Mouse (Mus musculus) gastrocnemius, postnatal 14 days (tissue): ENCODE data around the gene Dlst. TPM values are rescaled to one million over a fixed set of nuclear protein-coding genes. Genes with fewer than 3 reads are reported as not detected.
A peak's percentile ranks its signal among the peaks of the same experiment; 100 is the strongest.

Source experiments
- DNase-seq: peaks from one replicate; pipeline ENCODE4 v3.0.0; 2021; ENCODE audit warnings: mixed read lengths
- intact Hi-C: fragments of 180-260 bp; cut with DNase I; formaldehyde crosslinking; loops from one replicate; pipeline ENCODE4 v1.15.1; 2025; ENCODE audit warnings: low total_unique reads
- total RNA-seq, 2 experiments: library from RNA; stranded (reverse); gene quantifications; 2 replicates each; pipeline ENCODE4 v1.2.3; 2021

Gene Dlst
- total RNA-seq, 2 experiments from 2014 or later = 291 to 372 TPM

- no peak for DNase-seq
- intact Hi-C loops = loop anchor here (5.0 kb wide), 1 partner anchor 162 kb away; no protein-coding TSS in a partner anchor
Observed at GRCm38 (mm10) chr12:85144821-85145220, 34.2 kb downstream of the Dlst start.

GRCm38 (mm10) chr12:85145630-85146029 is 35.0 kb downstream of the Dlst start:
- DNase-seq = peak; percentile 85
- intact Hi-C loops = no loop called here

DNA sequence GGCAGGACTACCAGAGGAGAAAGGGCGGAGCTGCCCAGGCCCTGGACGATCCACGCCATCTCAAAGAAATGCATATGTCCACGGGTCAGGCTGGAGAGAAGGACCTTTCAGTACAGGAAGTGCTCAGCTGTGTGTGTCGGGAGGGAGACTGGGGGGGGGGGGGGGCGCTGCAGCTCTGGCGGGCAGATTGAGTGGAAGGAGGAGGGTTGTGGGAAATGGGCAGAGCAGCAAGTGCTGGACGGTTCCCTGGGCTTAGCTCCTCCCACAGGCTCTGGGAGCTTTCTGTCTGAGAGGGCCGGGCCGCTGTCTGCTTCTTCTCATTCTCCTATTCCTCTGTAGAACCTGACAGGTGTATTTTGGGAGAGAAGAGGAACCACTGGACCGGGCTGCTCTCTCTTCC is 35.7 kb downstream of the Dlst start:
- intact Hi-C loops = no loop called here
- peak; percentile 52 for DNase-seq

DNA sequence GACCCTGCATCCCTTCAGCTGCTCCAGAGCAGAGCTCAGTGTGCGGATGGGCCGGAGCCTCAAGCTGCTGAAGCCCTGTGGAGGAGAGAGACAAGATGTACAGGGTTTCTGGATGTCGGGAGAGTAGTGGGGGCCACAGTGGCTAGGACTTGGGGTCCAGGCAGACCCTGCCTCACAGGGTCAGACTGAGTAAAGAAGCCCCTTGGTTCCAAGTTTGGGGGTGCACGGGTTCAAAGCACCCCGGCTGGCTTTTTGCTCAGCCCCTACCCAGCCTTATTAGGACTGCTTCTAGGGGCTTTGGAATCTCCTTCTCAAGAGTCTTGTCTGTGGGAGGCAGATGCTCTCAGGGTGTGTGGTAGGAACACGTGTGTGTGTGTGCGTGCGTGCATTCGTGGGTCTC is 36.2 kb downstream of the Dlst start:
- intact Hi-C loops = no loop called here
- no peak for DNase-seq

DNA sequence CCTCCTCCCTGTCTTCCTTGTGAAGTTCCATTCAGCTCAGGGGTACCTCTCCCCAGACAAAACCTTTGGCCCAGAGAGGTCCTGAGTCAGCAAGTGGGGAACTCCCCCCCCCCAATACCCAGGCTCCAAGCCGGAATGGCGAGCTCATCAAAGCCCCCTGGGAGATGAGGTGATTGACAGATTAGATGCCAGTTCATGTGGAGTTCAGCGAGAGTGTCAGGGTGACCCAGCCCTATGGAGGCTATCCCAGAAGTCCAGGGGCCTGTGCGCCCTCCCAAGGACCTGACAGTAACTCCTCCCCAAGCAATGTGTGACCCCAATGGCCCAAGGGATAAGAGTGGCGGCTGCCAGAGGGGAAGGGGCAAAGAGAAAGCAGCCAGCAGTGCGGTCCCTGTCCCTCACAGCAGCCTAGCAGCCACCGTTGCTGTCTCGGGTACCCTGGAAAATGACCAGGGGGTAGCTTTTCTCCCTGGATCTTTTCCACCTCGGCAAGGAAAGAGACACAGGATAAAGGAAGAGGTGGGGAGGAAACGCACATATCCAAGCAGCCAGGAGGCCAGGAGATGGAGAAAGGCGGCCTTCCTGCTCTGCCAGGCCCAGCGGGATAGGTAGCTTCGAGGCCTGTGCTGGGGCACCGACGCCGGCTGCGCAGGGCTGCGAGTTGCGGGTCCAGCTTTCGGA is 39.8 kb downstream of the Dlst start:
- intact Hi-C loops = no loop called here
- no peak for DNase-seq

DNA sequence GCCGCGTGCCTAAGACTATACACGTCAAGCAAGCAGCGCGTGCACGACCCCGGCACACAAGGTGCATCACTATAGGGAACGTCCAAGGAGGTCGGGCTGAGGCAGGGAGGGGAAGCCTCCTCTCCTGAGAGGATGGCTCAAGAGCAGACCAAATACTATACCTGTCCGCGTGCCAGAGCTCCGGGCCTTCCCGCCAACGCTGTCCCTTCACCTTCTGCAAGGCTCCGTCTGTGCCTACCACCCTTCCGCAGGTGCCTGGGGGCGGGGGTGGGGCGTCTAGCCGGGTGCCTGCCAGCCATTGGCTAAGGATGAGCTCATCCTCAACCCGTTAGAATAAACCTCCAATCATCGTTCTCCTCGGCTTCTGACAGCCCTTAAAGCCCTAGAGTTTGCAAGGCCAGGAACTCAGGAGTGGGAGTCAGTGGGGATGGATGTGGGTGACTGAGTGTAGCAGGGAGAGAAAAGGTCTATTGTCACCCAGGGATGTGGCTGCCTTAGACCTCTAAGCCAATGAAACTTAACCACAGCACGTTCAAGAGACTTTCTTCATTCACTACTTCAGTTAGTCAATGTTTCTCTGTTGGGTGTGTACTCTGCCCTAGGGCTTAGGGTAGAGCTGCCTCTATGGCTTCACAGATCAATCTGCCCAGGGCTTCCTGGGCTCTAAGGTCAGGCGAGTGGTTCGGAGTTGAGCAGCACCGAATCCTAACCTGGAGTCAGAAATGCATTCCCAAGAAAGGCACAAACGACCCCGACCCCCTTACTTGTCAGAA is 40.6 kb downstream of the Dlst start, which contains the start of gene Rps6kl1:
TSS of gene Rps6kl1 (minus strand) at position 263 of the 773 bp plus-strand sequence.
- intact Hi-C loops = no loop called here
- no peak for DNase-seq

DNA sequence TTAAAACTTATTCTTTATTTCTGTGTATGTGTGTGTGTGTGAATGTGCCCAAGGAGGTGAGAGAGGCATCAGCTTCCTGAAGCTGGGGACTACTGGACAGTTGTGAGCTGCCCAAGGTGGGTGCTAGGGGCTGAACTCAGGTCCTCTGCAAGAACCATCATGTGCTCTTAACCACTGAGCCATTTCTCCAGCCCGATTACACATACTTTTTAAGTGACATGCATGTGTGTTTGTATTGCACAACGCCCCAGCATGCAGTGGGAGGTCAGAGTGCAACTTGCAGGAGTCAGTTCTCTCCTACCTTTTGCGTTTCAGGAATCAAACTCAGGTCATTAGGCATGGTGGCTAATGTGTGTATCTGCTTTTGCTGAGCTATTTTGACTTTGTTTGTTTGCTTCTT is 42.4 kb downstream of the Dlst start:
- no peak for DNase-seq
- intact Hi-C loops = no loop called here

DNA sequence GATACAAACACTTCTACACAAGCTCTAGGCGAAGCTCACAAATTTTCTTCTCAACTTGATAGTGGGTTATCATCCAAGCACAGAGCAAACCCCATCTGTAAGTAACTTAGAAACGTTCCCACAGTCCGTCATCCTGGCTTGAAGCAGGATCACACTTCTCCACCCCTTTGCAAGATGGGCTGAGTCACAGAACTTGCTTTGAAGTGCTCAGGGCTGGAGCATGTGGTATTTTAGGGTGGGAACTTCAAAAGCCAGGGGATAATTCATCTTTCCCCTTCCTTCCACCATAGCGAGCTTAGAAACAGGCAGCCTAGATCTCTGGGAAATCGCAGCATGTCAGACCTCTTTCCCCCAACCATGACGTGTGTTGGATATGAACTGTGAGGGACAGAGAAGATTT is 45.7 kb downstream of the Dlst start:
- DNase-seq = no peak
- intact Hi-C loops = no loop called here

- no peak for DNase-seq
- intact Hi-C loops = no loop called here
Observed at GRCm38 (mm10) chr12:85157797-85158460, 47.3 kb downstream of the Dlst start.

DNA sequence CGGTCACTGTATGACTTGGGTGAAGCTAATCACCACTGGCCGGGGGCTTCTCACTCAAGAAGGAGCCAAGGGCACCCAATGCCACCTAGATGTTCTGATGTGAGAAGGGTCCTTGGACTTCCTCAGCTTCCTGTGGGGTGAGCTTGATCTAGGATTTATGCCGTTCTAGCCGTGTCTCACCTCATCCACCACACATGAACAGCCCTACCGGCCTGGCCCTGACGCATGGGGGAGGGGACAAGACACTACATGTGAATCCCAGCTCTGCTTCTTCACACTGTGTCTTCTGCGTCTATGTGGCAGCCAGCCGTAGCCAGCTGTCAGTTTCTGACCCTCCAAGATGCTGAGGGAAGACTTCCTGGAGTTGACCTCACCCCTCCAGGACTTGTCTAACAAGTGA is 48.2 kb downstream of the Dlst start:
- intact Hi-C loops = no loop called here
- DNase-seq = no peak

DNA sequence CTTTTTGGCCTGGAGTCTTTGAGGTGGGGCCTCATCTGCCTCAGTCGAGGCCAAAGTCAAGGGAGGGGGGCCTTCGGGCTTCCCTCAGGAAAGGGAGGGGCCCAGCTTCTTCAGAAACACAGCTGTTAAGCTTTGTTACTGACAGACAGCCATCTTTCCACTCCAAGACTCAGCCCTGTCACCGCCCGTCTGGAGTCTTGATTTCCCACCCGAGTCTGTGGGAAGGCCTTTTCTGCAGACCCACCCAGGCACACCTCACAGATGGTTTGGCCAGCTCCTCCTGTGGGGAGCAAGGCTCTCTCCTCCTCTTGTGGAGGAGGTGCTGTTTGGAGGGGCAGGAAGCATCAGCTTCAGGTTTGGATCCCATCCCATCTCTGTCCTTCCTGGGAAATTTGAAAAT is 49.0 kb downstream of the Dlst start:
- intact Hi-C loops = no loop called here
- no peak for DNase-seq

DNA sequence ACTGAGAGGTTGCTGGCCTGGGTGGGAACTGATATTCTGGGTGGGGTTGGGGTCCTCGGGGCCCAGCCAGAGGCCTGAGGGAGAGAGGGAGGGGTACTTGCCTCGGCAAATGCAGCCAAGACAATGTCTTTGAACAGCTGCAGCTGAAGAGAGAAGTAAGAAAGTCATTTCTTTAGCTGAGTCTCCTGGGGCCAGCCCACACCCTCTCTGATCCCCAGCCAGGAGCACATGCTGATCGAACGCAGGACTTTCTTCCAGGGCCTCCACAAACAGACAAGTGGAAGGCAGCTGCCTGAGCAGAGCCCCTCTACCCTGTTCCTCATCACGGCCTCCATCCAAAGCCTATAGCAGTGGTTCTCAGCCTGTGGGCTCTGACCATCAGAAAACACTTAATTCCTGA is 54.4 kb downstream of the Dlst start:
- intact Hi-C loops = no loop called here
- peak; percentile 73 for DNase-seq

DNA sequence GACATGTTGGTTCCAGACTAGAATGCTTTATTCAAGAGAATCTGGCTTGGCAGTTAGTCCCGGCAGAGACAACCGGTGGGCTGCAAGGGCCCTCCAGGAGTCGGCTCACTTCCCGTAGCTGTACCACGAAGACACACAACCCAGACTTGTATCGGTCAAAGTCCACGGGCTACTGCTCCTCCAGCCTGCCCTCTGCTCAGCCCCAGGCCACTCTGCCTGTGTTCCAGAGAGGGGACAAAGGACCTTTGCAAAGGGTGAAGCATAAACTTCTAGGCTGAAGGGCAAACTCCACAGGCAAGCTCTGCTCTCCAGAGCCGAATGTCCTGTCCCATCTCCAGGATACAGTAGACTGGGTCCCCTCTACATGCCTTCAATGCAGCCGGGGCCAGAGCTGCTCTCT is 56.0 kb downstream of the Dlst start:
- DNase-seq = no peak
- intact Hi-C loops = no loop called here

DNA sequence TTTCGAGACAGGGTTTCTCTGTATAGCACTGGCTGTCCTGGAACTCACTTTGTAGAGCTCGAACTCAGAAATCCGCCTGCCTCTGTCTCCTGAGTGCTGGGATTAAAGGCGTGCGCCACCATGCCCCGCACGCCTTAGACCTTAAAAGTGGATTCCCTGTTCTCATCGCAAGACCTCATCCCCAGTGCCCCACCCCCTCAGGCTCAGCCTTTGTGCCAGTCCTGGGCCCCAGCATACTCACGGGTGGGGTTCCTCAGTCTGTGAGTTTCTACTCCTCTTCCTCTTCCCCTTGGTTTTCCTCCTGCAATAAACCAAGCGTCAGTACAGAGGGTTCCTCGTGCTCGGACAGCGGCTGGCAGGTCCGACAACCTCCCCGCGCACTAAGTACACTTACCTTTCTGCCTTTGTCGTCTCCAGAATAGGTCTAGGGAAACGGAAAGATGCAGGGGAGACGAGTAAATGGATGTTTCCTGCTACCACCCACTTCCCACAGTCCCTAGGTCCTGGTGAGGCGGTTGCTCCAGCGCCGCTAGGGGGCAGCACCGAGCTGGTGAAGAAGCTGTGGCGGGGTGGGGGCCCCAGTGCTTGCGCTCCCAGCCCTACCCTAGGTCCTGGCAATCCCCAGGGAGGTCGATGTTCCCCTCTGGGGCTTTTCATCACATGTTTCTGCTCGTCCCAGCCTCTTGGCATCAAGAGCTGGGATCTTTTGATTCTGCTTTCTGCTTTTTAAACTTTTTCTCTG is 58.7 kb downstream of the Dlst start:
- peak; percentile 91 for DNase-seq
- intact Hi-C loops = no loop called here

DNA sequence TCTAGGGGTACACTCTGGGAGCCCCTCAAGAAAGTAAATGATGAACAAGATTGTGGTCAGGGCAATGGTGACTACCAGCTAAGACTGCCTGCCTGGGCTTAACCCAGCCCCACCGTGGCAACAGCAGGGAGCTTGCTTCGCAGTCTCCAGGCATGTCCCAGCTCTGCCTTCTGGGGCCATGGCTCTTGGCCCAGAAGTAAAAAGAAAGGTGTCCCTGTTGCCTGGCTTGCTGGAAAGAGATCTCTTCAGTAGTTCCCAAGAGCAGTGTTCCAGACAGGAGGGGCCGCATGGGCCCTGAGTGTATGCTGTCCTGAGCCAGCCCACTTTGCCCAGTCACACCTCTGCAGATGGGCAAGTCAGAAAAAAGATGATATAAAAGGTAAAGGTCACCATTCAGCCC is 59.2 kb downstream of the Dlst start:
- DNase-seq = no peak

GRCm38 (mm10) chr12:85170284-85170947 is 59.8 kb downstream of the Dlst start:
- DNase-seq = peak; percentile 72
- intact Hi-C loops = loop anchor here (5.0 kb wide), 3 partner anchors 37 to 132 kb away; partner anchors contain the start of genes Acyp1 and Zc2hc1c

More for the DNA sequence above, 59.2 kb downstream of the Dlst start:
- intact Hi-C loops = loop anchor here (5.0 kb wide), 3 partner anchors 37 to 132 kb away; partner anchors contain the start of genes Acyp1 and Zc2hc1c

GRCm38 (mm10) chr12:85170948-85171307 is 60.3 kb downstream of the Dlst start:
- intact Hi-C loops = loop anchor here (5.0 kb wide), 3 partner anchors 36 to 131 kb away; partner anchors contain the start of genes Acyp1 and Zc2hc1c
- no peak for DNase-seq

DNA sequence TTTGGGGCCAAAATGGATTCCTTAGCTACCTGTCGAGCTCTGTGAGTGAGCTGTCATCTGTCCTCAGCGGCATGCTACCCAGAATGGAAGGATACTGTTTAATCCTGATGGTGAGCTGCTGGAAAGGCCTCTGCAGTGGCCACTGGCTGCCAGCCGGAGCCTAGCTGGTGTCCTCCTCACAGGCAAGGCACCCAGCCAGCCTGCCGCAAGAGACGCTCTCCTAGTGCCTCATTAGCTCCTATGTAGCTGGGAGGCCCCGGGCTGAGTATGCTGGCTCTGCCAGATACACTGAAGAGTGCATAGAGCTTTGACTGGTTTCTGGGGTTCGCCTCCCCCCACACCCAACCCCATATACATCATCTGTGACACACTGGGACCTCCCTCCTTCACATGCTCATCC is 63.4 kb downstream of the Dlst start:
- intact Hi-C loops = loop anchor here (5.0 kb wide), 3 partner anchors 33 to 128 kb away; partner anchors contain the start of genes Acyp1 and Zc2hc1c
- peak; percentile 65 for DNase-seq

DNA sequence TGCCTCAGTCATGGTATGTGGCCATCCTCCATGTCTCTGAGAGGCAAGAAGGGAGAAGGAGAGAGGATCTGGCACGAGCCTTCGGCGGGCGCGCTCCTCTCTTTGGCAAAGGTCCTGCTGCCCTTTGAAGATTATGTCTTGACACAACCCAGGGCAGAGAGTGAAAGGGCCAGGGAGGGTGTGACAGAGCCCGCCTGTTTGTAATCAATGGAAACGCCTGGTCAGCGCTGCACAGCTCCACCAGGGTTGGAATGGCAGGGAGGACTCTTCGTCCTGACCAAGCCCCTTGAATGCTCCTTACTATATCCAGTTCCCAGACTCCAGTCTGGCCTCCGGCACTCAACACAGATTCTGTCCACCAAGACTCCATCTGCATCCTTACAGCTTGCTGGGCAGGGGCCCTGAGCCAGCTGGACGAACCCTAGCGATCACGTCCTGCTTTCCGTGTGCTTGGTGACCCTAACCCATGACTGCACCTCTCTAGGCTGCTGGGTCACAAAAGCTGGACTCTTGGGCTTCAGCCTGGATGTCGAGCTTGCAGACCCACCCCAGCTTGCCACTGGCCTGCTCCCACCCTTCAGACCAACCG is 64.5 kb downstream of the Dlst start:
- DNase-seq = no peak
- intact Hi-C loops = no loop called here
